Mouse (Mus musculus) fat pad, adult 2 months (tissue): ENCODE data around the gene Trpv5.

Source experiments
- DNase-seq: peaks from one replicate; pipeline ENCODE4 v3.0.0-alpha.2; 2011; ENCODE audit warnings: low read depth, low spot score; ENCODE audit errors: extremely low read depth

Gene Trpv5

GRCm38 (mm10) chr6:41680669-41681068 lies at the start of gene Trpv5:
Gene Trpv5 (minus strand): TSS chr6:41680769.
- DNase-seq: no peak

DNA sequence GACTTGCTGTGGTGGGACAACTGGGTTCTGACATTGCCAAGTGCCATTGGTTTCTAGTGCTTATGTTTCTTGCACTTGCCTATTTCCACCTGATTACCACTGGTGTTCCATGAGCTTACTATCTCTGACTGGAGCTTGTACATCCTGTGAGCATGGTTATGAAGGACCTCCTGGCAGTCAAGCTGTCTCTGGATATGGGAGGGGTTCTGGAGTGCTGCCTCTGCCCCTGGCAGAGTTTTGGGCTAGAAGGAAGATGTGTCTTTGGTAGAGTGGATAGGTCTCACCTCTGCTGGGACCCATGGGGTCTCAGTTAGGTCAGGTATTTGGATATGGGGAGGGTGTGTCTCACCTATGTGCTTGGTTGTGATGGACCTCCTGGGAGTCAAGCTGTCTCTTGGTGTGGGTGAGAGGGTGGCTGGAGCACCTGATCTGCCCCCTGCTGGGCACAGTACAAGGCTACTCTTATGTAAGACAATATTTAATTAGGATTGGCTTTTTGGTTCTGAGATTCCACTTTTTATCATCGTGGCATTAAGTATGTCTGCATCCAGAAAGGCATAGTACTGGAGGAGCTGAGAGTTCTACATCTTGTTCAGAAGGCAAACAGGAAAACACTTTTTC lies 47.5 kb upstream of the Trpv5 start:
- no peak for DNase-seq

DNA sequence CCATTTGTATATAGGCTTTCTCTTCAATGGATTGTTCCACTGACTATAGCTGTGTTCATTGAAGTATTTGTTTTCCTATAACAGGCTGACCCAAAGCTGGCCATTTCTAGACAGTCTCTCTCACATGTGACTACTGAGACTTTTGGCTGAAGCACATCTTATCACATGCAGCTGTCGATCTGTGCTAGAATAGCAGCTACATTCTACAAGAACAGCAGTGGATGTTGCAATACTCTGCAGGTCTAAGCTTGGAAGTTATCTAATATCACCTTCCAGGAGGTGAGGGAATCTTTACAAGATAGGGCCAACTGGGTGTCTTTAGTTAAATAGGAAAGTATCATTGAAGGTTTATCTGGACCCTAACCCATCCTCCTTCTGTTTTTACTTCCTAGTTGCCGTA lies 40.9 kb upstream of the Trpv5 start:
- DNase-seq: no peak

- DNase-seq: no peak
Measured at GRCm38 (mm10) chr6:41710281-41710680, 29.7 kb upstream of the Trpv5 start.

- DNase-seq: no peak
Measured at GRCm38 (mm10) chr6:41706275-41706674, 25.7 kb upstream of the Trpv5 start.

DNA sequence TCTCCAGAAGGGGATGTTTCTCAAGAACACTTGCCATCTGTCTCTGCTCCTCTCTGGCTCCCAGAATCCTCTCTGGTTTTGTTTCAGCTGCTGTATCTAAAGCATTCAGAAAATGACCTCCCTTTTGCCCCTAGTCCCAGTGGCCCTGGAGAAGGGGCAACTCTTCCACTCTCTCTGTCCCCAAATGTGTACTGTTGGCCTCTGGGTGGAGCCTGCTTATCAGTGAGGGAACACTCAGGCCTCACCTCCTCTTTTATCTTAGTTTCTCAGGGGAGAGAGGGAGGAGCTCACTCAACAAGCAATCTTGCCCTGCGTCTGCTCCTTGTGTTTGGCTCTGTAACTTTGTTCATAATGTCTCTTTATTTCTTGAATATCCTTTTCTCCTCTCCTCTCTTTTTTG lies 23.6 kb upstream of the Trpv5 start, which contains the start of gene Kel:
Gene Kel (minus strand): TSS at position 217 of the 400 bp plus-strand sequence.
- DNase-seq: no peak

GRCm38 (mm10) chr6:41702928-41703327 lies 22.4 kb upstream of the Trpv5 start:
- no peak for DNase-seq

- DNase-seq: no peak
Measured at GRCm38 (mm10) chr6:41701245-41701644, 20.7 kb upstream of the Trpv5 start.

DNA sequence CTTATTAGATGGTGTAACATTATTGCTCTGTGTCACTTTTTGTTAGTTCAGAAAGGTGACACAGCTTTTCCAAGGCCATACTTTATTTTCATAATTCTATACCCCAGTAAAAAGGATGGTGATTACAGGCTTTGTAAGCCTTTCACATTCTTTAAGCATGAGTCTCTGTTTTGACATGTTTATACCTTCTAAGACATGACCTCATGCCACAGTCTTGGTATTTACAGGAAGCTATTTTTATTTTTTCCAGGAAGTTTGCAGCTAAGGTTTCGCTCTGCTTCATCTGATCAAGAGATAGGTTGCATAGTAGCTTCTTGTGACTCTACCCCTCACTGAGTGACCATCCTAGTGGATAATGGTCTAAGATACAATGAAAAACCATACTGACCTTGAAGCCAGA lies 13.8 kb upstream of the Trpv5 start:
- DNase-seq: no peak

- DNase-seq: no peak
Measured at GRCm38 (mm10) chr6:41692200-41692599, 11.6 kb upstream of the Trpv5 start.

DNA sequence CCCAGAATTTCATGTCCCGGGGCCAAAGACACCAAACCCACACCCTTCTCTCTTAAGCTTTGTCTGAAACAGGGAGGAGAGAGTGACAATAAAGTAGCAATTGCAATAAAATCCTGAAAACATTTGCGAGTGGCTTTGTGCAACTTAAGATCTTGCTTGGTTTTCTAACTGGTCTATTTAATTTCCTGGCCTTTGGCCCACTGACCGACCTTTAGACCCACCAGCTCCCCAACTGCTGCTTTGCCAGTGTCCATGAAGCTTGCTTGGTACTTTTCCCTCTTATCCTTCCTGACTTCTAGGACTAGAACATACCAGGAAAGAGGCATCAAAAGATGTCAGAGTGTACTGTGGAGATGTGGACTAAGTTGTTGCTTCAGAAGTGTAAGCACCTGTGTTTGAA lies 5.0 kb upstream of the Trpv5 start:
- no peak for DNase-seq

- no peak for DNase-seq
Measured at GRCm38 (mm10) chr6:41684911-41685310, 4.3 kb upstream of the Trpv5 start.

- DNase-seq: no peak
Measured at GRCm38 (mm10) chr6:41684131-41684530, 3.6 kb upstream of the Trpv5 start, which contains the start of gene Llcfc1. Gene Llcfc1 (plus strand): TSS chr6:41684431.

GRCm38 (mm10) chr6:41681656-41682055 lies 1.1 kb upstream of the Trpv5 start:
- no peak for DNase-seq

DNA sequence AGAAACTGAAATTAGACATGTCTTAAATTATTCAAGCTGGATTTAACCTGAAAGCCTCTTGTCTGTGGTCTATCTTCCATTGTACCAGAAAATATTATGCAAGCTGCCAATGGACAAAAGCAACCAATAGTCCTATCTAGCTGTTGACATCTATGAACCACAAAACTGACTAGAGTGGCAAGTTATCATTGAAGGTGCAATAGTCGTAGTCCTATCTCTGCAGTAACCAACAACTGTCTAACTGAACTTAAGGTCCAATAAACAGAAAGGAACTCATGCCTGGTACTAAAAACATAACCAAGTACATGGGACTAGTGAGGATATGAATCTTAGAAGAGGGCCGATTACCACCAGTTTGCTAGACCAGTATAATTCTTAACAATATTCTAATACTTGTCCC lies 4.0 kb downstream of the Trpv5 start:
- DNase-seq: no peak

- no peak for DNase-seq
Measured at GRCm38 (mm10) chr6:41662320-41662719, 18.2 kb downstream of the Trpv5 start.

GRCm38 (mm10) chr6:41658487-41658886 lies 22.1 kb downstream of the Trpv5 start:
- DNase-seq: no peak

DNA sequence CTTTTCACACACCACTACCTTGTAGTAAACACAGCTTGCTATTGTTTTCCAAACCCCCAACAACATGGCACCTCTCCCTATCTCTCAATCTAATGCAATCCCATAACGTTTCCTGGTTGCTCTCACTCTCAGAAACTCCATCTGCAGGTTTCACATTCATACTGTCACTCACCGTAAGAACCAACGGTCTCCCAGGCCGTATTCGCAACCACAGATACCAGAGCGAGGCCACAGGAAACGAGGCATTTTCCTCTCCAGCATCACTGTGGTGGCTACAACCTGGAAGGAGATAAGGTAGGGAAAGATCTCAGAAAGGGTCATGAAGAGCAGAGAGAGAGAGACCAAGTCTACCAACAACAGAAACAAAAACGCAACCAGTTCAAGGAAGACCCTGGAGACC lies 25.9 kb downstream of the Trpv5 start:
- DNase-seq: no peak

DNA sequence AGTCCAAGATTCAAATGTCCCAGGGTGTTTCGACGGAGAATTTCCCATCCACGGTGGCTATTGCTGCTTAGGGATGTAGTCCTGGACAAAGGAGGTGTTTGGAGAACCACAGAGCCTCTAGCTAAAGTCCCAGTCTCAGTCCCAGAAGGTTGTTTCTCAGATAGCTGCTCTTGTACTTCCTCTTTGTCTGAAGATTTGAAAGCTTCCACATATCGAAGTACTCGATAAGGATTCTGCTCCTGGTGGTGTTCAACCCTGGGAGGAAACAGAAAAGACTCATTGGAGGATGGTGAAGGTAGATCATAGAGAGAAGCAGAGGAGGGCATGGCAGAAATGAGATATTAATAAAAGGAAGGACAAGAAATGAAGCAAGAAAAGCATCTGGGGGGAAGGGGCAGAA lies 27.4 kb downstream of the Trpv5 start:
- DNase-seq: no peak

GRCm38 (mm10) chr6:41646672-41647071 lies 33.9 kb downstream of the Trpv5 start:
- DNase-seq: peak; percentile 79

DNA sequence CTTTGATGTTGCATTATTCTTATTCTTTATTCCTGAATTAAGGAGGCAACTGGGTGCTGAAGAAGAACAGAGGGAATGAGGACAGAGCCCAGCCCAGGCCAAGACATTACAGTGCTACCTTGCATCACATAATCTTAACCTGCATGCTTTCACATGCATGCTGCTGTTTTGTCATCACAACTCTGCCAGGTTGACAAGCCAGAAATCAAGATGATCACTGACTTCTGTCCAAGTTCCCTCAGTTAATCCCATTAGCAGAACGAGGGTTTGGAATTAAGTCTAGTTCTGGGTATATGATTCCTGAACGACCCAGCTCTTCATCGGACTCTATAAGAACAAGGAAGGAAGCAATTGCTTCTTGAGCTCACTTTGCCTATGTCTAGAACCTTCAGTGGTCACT lies 34.3 kb downstream of the Trpv5 start:
- peak; percentile 63 for DNase-seq

DNA sequence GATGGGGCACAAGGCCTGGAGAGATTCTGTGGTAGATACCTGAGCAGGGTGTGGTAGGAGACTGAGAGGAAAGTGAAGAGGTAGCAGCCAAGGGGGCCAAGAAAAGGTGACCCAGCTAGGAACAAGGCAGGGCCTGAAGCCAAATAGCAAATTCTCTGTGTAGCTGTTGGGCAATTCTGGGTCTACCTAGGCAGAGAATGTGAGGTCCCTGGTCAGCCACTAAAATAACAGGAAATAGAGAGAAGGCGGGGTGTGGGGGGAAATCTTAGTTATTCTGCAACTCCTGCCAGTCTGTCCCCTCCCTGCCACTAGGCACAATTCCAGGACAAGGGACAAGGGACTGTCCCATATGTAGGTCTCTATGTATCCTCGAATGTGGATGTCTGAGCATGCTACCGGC lies 37.3 kb downstream of the Trpv5 start:
- DNase-seq: no peak

- no peak for DNase-seq
Measured at GRCm38 (mm10) chr6:41642765-41643164, 37.8 kb downstream of the Trpv5 start.
